Mouse (Mus musculus) heart, postnatal 0 days (tissue): ENCODE data around the gene Efl1.

Source experiments
- CTCF ChIP-seq: IDR thresholded peaks from 2 replicates; pipeline ENCODE4 v1.5.1; 2016; ENCODE audit warnings: antibody characterized with exemption, control low read depth, low read depth
- EP300 ChIP-seq: IDR thresholded peaks from 2 replicates; pipeline ENCODE4 v1.6.1; 2016; ENCODE audit warnings: antibody characterized with exemption, low read depth

DNA sequence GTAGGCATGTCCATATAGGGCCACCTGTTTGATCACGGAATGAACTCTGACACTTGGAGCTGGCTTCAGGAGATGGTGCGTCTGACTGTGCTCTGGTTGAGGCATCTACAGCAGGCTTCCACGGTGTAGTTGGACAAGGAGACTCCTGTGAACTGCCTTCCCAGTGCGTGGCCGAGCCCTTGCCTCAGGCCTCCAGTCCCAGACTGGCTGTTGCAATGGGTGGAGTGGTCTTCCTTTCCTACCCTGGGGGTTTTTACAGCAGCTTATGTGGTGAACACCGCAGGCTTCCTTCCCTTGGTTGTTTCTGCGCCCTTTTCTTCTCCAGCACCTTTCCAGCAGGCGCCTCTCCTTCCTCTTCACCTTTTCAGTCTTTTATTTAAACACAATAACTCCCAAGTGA lies 100.8 kb downstream of the Efl1 start:
- no peak for TF ChIP-seq CTCF
- TF ChIP-seq EP300: no peak
